Mouse (Mus musculus) midbrain, embryonic 11.5 days (tissue): ENCODE results near the gene Defb36. TPM values are rescaled to one million over a fixed set of nuclear protein-coding genes. Genes with fewer than 3 reads are reported as not detected.
A peak's percentile ranks its signal among the peaks of the same experiment; 100 is the strongest.

Source experiments
- ATAC-seq: fragments of 200-750 bp; cut with Nextera tagmentation; 2 replicates; pipeline ENCODE4 v1.8.0; 2017; ENCODE audit warnings: moderate TSS enrichment, moderate library complexity; ENCODE audit not compliant: low FRiP score
- DNase-seq: peaks from one replicate; pipeline ENCODE4 v3.0.0; 2015; ENCODE audit warnings: low spot score; ENCODE audit errors: missing footprints
- H3K27ac ChIP-seq: fragments of 300-500 bp; sonication (generic); 2 replicates; pipeline ENCODE4 v1.5.1; 2014; ENCODE audit warnings: low read depth, low read length
- H3K27me3 ChIP-seq: fragments of 300-500 bp; sonication (generic); 2 replicates; pipeline ENCODE4 v1.6.1; 2014; ENCODE audit warnings: mild to moderate bottlenecking, low read length, moderate library complexity, mixed read lengths; ENCODE audit not compliant: control insufficient read depth, insufficient read depth
- H3K36me3 ChIP-seq: fragments of 300-500 bp; sonication (generic); 2 replicates; pipeline ENCODE4 v1.6.1; 2014; ENCODE audit warnings: mild to moderate bottlenecking, low read length, moderate library complexity, mixed read lengths; ENCODE audit not compliant: control insufficient read depth, insufficient read depth
- H3K4me1 ChIP-seq: fragments of 300-500 bp; sonication (generic); 2 replicates; pipeline ENCODE4 v1.6.1; 2014; ENCODE audit warnings: low read length; ENCODE audit not compliant: control insufficient read depth, insufficient read depth
- H3K4me2 ChIP-seq: fragments of 300-500 bp; sonication (generic); 2 replicates; pipeline ENCODE4 v1.6.1; 2014; ENCODE audit warnings: mild to moderate bottlenecking, moderate library complexity
- H3K4me3 ChIP-seq: fragments of 300-500 bp; sonication (generic); 2 replicates; pipeline ENCODE4 v1.5.1; 2014; ENCODE audit warnings: low read depth, low read length
- H3K9ac ChIP-seq: fragments of 300-500 bp; sonication (generic); 2 replicates; pipeline ENCODE4 v1.6.1; 2014; ENCODE audit warnings: low read length
- H3K9me3 ChIP-seq: fragments of 300-500 bp; sonication (generic); 2 replicates; pipeline ENCODE4 v1.6.1; 2016; ENCODE audit warnings: low read length; ENCODE audit not compliant: control insufficient read depth
- WGBS: fragments of 180-500 bp; shearing (Covaris S2); extraction: QIAGEN DNeasy Blood & Tissue Kit; methylation state at CpG from one replicate; pipeline ENCODE4 v1.1.7; 2014; 5-methylcytosine and 5-hydroxymethylcytosine counted together
- polyA plus RNA-seq: library from polyadenylated mRNA; unstranded; fragments of >200 nt; fragmentation: Nextera tagmentation; extraction: Ambion mirVana; gene quantifications from 2 replicates; pipeline ENCODE4 v1.2.1, GENCODE M21; 2014

The Defb36 gene
- polyA plus RNA-seq, 1 experiment from 2014 or later, result not detected

DNA sequence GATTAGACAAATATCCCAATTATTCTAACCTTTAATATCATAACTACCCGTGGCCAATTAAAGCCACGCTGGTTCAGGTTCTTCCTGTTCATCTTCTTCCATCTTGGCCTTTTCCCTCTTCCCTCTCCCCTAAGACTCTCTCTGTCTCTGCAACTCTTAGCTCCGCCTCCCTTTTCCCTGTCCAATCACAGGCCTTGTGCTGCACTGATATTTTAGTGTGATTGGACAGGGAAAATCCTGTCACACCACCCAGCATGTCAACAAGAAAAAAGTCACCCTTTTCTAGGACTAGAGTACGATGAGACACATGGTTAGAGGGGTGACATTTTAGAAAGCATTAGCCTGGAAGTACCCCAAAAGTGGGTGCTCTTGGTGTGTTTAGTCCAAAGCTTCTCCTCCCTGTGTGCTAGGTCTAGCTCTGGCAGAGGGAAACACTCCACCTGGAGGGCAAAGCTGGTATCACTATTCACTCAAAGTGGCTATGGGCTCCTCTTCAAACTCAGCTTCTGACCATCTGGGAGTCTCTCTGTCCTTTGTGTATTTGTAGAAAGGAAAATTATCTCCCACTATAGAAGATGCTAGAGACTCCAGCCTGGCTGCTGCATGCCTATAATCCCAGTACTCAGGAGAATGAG, 17.1 kb upstream of the Defb36 start:
- Histone ChIP-seq H3K4me3 (no peak overlapping the region), H3K27ac (no peak overlapping the region), H3K36me3 (no peaks in the 10 kb centered on the region), H3K4me1 (no peaks in the 10 kb centered on the region), H3K4me2 (no peak overlapping the region), H3K27me3 (no peaks in the 10 kb centered on the region), H3K9ac (no peak overlapping the region), H3K9me3 (no peaks in the 10 kb centered on the region)
- ATAC-seq (no peak), DNase-seq (peak; percentile 87)
- 71% methylated on average over 4 of the region's 4 CpGs for WGBS

DNA sequence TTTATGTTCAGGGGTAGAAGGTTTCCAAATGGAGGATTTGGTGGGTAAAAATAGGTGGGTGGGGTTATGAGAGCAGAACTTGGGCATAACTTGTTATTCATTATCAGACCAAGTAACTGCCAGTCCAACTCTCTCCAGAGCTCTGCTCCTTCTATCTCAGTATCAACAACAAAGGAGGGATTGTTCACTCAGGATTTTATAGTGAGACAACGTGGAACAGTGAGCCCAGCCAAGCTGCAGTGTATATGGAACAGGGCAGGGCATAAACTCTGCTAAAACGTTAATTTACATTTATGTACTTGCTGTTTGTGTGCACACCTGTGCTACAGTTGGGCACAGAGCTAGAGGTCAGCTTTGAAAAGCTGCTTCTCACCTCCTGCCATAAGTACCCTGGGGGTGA, 15.7 kb upstream of the Defb36 start:
- WGBS, result 66% methylated on average over 2 of the region's 2 CpGs
- Histone ChIP-seq H3K4me3 (no peak overlapping the region), H3K4me1 (no peaks in the 10 kb centered on the region), H3K9me3 (no peaks in the 10 kb centered on the region), H3K9ac (no peak overlapping the region), H3K36me3 (no peaks in the 10 kb centered on the region), H3K27ac (no peak overlapping the region), H3K27me3 (no peaks in the 10 kb centered on the region), H3K4me2 (no peak overlapping the region)
- DNase-seq, result peak; percentile 37
- ATAC-seq, result no peak

DNA sequence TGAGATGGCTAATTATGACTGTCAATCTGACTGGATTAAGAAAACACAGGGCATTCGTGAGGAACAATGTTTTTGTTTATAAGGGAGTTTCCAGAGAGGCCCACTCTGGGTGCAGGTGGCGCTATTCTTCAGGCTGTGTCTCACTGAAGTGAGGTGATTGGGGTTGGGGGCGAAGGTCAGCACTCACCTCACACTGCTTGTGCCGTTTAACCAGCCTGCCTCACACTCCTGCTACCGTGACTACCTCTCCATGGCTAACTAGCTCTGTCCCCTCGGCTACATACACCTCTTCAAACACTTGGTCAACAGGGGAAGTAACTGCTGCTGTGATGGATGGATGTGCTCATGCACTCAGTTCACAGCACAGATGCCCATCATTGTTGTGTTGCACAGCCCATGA, 15.1 kb upstream of the Defb36 start:
- Histone ChIP-seq H3K27ac (no peak overlapping the region), H3K36me3 (no peaks in the 10 kb centered on the region), H3K4me2 (no peak overlapping the region), H3K27me3 (no peaks in the 10 kb centered on the region), H3K4me3 (no peak overlapping the region), H3K4me1 (no peaks in the 10 kb centered on the region), H3K9ac (no peak overlapping the region), H3K9me3 (no peaks in the 10 kb centered on the region)
- WGBS, result 51% methylated on average over 6 of the region's 6 CpGs
- DNase-seq (peak; percentile 62), ATAC-seq (no peak)

DNA sequence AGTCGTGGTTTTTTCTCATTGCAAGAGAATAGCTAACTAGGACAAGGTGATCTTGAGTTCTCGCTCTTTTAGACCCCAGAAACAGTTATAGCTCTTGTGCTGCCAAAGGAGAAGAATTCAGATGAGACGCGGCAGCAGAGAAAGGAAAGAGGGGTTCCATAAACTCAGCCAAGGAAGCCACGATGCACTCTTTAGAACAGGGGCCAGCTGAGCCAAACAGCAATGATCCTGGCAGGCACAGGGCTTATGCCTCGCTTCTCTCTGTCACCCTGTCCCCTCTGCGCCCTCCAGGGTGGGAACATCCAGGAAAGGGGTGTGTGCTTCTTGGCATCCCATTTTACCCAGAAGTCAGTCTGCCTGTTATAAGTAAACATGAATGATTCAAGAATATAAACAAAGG, 4.8 kb upstream of the Defb36 start, which contains the start of gene Defb45:
TSS of gene Defb45 (minus strand) at position 101 of the 400 bp plus-strand sequence.
- H3K4me1 ChIP-seq, result no peaks in the 10 kb centered on the region
- ATAC-seq, result no peak
- H3K27me3 ChIP-seq, result no peaks in the 10 kb centered on the region
- no peak within 1 kb of the TSS for H3K4me2 ChIP-seq
- 72% methylated on average over 7 of the region's 7 CpGs for WGBS
- no peaks in the 10 kb centered on the region for H3K9me3 ChIP-seq
- H3K36me3 ChIP-seq, result no peaks in the 10 kb centered on the region
- H3K4me3 ChIP-seq, result no peak within 1 kb of the TSS
- DNase-seq, result peak; percentile 19
- no peak within 1 kb of the TSS for H3K9ac ChIP-seq
- H3K27ac ChIP-seq, result no peak within 1 kb of the TSS

DNA sequence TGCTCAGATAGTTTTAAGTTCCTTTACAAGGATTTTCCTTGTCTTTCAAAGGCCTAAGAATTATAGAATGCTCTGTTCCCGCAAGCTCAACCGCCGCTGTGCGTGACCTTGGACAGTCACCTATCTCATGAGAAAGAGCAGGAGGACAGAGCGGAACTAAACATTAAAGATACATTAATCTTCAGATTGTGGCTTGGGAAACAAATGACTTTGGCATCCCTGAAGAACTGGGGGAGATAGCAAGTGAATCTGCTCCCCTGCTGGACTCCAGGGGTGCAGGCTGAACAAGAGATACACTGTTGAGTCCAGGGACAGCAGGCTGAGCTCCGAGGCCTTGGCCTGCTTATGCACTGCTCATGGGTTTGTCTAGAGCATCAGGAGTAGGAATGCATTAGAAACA, 4.1 kb upstream of the Defb36 start:
- Histone ChIP-seq H3K4me3 (no peak overlapping the region), H3K36me3 (no peaks in the 10 kb centered on the region), H3K4me2 (no peak overlapping the region), H3K9me3 (no peaks in the 10 kb centered on the region), H3K9ac (no peak overlapping the region), H3K4me1 (no peaks in the 10 kb centered on the region), H3K27ac (no peak overlapping the region), H3K27me3 (no peaks in the 10 kb centered on the region)
- ATAC-seq, result no peak
- DNase-seq, result no peak
- WGBS, result 87% methylated on average over 6 of the region's 6 CpGs

DNA sequence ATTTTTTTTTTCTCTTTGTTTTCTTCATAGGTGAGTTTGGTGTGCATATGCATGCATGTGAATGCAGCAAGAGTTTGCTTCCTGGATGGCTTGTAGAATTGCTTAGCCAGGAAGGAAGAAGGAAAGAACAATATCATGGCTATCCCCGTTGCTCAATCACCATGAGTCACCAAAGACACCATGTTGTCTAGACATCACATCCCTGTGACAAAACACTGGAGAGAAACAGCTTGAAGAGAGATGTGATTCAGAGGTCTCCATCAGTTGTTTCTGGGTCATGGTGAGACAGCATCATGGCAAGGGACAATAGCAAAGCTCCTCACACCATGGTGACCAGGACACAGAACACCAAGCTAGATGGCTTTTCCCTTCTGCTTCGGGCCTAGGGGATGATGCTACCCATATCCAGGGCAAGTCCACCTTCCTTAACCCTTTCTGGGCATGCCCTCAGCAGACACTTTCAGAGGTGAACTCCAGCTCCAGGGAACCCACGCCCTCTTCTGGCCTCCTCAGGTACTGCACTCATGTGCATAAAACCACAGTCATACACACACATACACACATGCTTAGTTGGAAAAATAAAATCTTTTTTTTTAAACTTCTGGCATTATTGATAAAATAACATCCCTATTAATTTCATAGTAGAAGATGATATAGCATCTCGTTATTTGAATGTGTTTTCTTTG, 2.7 kb upstream of the Defb36 start:
- 79% methylated on average over 4 of the region's 4 CpGs for WGBS
- H3K4me3 ChIP-seq, result no peak overlapping the region

DNA sequence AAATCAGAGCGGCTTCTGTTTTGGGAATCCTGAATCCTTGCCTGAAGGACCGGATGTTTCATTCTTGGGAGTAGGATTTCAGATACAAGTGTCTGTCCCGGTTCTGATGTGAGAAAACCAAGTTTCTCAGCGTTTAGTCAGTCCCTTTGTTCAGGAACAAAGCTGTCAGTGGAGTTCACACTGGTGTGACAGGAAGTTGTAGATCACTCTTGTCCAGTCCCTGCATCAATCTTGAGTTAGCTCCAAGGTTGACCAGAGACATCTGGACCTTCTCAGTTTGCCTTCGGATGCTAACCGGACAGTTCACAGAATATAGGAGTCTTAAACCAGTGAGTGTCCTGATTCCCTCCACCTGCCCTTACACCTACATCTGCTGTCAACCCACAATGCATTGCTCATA, 3.6 kb downstream of the Defb36 start:
- Histone ChIP-seq H3K36me3 (no peaks in the 10 kb centered on the region), H3K27me3 (no peaks in the 10 kb centered on the region), H3K4me2 (no peak overlapping the region), H3K4me1 (no peaks in the 10 kb centered on the region), H3K9ac (no peak overlapping the region), H3K4me3 (no peak overlapping the region), H3K27ac (no peak overlapping the region), H3K9me3 (no peaks in the 10 kb centered on the region)
- 84% methylated on average over 6 of the region's 6 CpGs for WGBS
- no peak for ATAC-seq
- DNase-seq, result no peak

More for the DNA sequence above, 2.7 kb upstream of the Defb36 start:
- Histone ChIP-seq H3K9me3 (no peaks in the 10 kb centered on the region), H3K27me3 (no peaks in the 10 kb centered on the region), H3K36me3 (no peaks in the 10 kb centered on the region), H3K4me1 (no peaks in the 10 kb centered on the region), H3K9ac (no peak overlapping the region), H3K27ac (no peak overlapping the region), H3K4me2 (no peak overlapping the region)
- no peak for ATAC-seq
- peak; percentile 21 for DNase-seq

DNA sequence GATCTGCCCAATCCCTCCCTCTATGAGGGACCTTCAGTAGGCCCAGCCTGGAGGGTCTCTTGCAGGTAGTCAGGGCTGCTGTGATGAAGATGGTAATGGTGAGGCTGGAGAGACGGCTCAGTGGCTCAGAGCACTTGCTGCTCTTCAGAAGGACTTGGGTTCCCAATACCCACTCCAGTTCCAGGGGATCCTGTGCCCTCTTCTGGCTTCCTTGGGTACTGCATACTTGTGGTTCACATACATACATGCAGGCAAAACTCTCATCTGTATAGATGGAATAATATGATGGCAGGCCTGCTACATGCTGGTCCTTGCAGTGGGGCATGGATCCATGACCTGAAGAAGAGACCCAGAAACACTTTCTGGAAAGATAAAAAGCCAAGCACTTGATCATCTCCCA, 4.6 kb downstream of the Defb36 start:
- Histone ChIP-seq H3K4me1 (no peaks in the 10 kb centered on the region), H3K9me3 (no peaks in the 10 kb centered on the region), H3K4me3 (no peak overlapping the region), H3K36me3 (no peaks in the 10 kb centered on the region), H3K27me3 (no peaks in the 10 kb centered on the region), H3K4me2 (no peak overlapping the region), H3K9ac (no peak overlapping the region), H3K27ac (no peak overlapping the region)
- WGBS, result 89% methylated on average over 1 of the region's 1 CpGs
- DNase-seq (peak; percentile 72), ATAC-seq (no peak)

DNA sequence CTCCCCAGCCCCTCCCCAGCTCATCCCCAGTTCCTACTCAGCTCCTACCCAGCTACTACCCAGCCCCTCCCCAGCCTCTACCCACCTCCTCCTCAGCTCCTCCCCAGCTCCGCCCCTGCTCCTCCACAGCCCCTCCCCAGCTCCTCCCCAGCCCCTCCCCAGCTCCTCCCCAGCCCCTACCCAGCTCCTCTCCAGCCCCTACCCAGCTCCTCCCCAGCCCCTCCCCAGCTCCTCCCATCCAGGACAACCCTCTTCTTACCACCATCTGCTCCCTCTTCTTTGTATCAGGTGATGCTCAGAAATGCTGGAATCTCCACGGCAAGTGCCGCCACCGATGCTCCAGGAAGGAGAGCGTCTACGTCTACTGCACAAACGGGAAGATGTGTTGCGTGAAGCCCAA, 8.1 kb downstream of the Defb36 start:
- Histone ChIP-seq H3K9me3 (no peaks in the 10 kb centered on the region), H3K27me3 (no peaks in the 10 kb centered on the region), H3K27ac (no peak overlapping the region), H3K4me2 (no peak overlapping the region), H3K9ac (no peak overlapping the region), H3K4me1 (no peaks in the 10 kb centered on the region), H3K4me3 (no peak overlapping the region), H3K36me3 (no peaks in the 10 kb centered on the region)
- DNase-seq, result no peak
- no peak for ATAC-seq
- WGBS, result 33% methylated on average over 7 of the region's 8 CpGs
